Mouse (Mus musculus) bone marrow macrophage, adult 2 months (primary cell): Measurements from ENCODE around the gene Hist1h3e.

Experiments used
- CTCF ChIP-seq: IDR thresholded peaks from 2 replicates; pipeline ENCODE4 v1.5.1; 2012; ENCODE audit warnings: low read depth, mild to moderate bottlenecking, low read length, moderate library complexity
- POLR2A ChIP-seq: IDR thresholded peaks from 2 replicates; pipeline ENCODE4 v1.6.1; 2012; ENCODE audit warnings: mild to moderate bottlenecking, low read depth, low read length, borderline replicate concordance

DNA sequence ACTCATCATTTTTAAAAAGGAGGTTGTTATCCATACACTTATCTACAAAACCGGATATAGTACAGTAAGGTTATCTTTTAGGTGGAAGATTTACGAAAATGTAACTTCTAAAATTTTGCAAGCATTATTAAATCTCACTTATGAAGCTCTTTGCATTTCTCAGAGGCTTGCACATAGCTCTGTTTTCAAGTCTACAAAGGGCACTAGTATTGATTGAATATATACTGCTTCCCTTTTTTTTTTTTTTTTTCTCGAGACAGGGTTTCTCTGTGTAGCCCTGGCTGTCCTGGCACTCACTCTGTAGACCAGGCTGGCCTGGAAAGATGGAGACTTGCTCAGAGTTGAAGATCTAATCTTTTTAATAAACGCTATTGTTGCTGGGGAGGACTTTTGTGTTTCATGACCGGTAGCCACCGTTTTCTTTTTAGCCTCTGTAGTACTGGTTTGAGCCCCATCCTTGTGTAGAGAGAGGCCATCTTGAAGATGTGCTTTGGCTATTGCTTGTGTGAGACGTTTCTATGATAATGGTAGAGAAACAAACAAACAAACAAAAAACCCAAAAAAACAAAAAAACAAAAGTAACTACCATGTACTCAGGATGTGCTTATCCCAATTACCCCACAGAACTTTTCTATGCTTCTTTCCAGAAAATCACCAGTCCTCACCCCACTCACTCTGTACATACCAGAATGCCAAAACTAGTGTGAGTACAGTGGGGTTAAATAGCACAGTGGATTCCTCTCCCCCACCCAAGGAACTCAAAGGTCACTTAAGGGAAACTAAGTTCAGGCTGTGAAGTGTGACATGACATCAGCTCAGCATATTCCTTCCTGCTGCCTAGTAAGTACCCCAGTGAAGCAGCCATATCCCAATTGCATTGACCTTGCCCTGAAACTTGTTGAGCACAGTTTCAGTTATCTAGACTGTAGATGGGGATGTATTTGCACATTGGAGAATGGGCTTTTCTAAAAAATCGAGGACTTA is 9.9 kb downstream of the Hist1h3e start:
- TF ChIP-seq CTCF (no peak), POLR2A (no peak)
